Mouse (Mus musculus) MEL (cell line): ENCODE results near the gene Olfr1428. TPM values are rescaled to one million over a fixed set of nuclear protein-coding genes. Genes with fewer than 3 reads are reported as not detected.

Experiments used
- DNase-seq: peaks from one replicate; pipeline ENCODE4 v3.0.0; 2011; ENCODE audit warnings: low read depth, low spot score
- H3K27ac ChIP-seq: 2 replicates; pipeline ENCODE4 v1.5.1; 2012; ENCODE audit warnings: low read depth, mild to moderate bottlenecking, control low read depth, low read length, moderate library complexity; ENCODE audit not compliant: control insufficient read depth
- H3K27me3 ChIP-seq, 2 experiments: fragments of 150-350 bp in 1 of 2; sonication (generic) in 1 of 2; 2 replicates each; pipeline ENCODE4 v1.6.1; 2012; ENCODE audit warnings: low read length in 2 of 2, mild to moderate bottlenecking in 2 of 2, improper control_type of control experiment in 1 of 2, moderate library complexity in 1 of 2; ENCODE audit not compliant: insufficient read depth in 2 of 2, control insufficient read depth in 1 of 2
- H3K36me3 ChIP-seq, 2 experiments: 2 replicates each; pipeline ENCODE4 v1.6.1; 2012 to 2014; ENCODE audit warnings: low read length in 2 of 2, improper control_type of control experiment in 1 of 2, inconsistent platforms in 1 of 2, mild to moderate bottlenecking in 1 of 2; ENCODE audit not compliant: insufficient read depth in 2 of 2, control insufficient read depth in 1 of 2
- H3K4me1 ChIP-seq, 2 experiments: fragments of 150-350 bp in 1 of 2; sonication (generic) in 1 of 2; 2 replicates each; pipeline ENCODE4 v1.6.1; 2012; ENCODE audit warnings: low read length in 2 of 2, improper control_type of control experiment in 1 of 2, mild to moderate bottlenecking in 1 of 2; ENCODE audit not compliant: insufficient read depth in 2 of 2, control insufficient read depth in 1 of 2
- H3K4me3 ChIP-seq, 2 experiments: fragments of 150-350 bp in 1 of 2; sonication (generic) in 1 of 2; 2 replicates each; pipeline ENCODE4 v1.5.1; 2012; ENCODE audit warnings: low read depth in 2 of 2, low read length in 2 of 2, mild to moderate bottlenecking in 2 of 2, moderate library complexity in 2 of 2, control low read depth in 1 of 2, improper control_type of control experiment in 1 of 2; ENCODE audit not compliant: control insufficient read depth in 1 of 2, insufficient read depth in 1 of 2
- H3K79me2 ChIP-seq: 2 replicates; pipeline ENCODE4 v1.6.1; 2012; ENCODE audit warnings: mild to moderate bottlenecking, low read length, moderate library complexity; ENCODE audit not compliant: control insufficient read depth, poor library complexity, insufficient read depth
- H3K9ac ChIP-seq: 2 replicates; pipeline ENCODE4 v1.6.1; 2012; ENCODE audit warnings: low read depth, mild to moderate bottlenecking, control low read depth, low read length, moderate library complexity; ENCODE audit not compliant: control insufficient read depth, poor library complexity, severe bottlenecking
- H3K9me3 ChIP-seq: fragments of 150-350 bp; sonication (generic); replicated peaks from 2 replicates; pipeline ENCODE4 v1.6.1; 2012; ENCODE audit warnings: mild to moderate bottlenecking, low read length, improper control_type of control experiment, moderate library complexity; ENCODE audit not compliant: insufficient read depth
- CHD1 ChIP-seq: IDR thresholded peaks from 2 replicates; pipeline ENCODE4 v1.6.1; 2012; ENCODE audit warnings: low read depth, mild to moderate bottlenecking, inconsistent platforms, low read length, improper control_type of control experiment
- CHD2 ChIP-seq: IDR thresholded peaks from 2 replicates; pipeline ENCODE4 v1.6.1; 2011; ENCODE audit warnings: low read length, improper control_type of control experiment
- CTCF ChIP-seq, 3 experiments: IDR thresholded peaks in 2 of 3; conservative IDR thresholded peaks in 1 of 3; 2 replicates each; pipeline ENCODE4 v1.5.1; 2011 to 2012; ENCODE audit warnings: low read length in 3 of 3, low read depth in 2 of 3, mild to moderate bottlenecking in 2 of 3, improper control_type of control experiment in 1 of 3, inconsistent platforms in 1 of 3, mixed read lengths in 1 of 3, moderate library complexity in 1 of 3; ENCODE audit not compliant: control insufficient read depth in 1 of 3, insufficient read depth in 1 of 3, poor library complexity in 1 of 3, severe bottlenecking in 1 of 3
- E2F4 ChIP-seq: IDR thresholded peaks from 2 replicates; pipeline ENCODE4 v1.6.1; 2011; ENCODE audit warnings: low read depth, low read length, improper control_type of control experiment, borderline replicate concordance
- ELF1 ChIP-seq: IDR thresholded peaks from 2 replicates; pipeline ENCODE4 v1.6.1; 2014; ENCODE audit warnings: low read depth, mild to moderate bottlenecking, inconsistent platforms, low read length, improper control_type of control experiment, moderate library complexity
- ETS1 ChIP-seq: IDR thresholded peaks from 2 replicates; pipeline ENCODE4 v1.6.1; 2012; ENCODE audit warnings: low read depth, mild to moderate bottlenecking, inconsistent platforms, low read length, improper control_type of control experiment, moderate library complexity
- GATA1 ChIP-seq: IDR thresholded peaks from 2 replicates; pipeline ENCODE4 v1.6.1; 2011; ENCODE audit warnings: low read depth, low read length, improper control_type of control experiment
- HCFC1 ChIP-seq: IDR thresholded peaks from 2 replicates; pipeline ENCODE4 v1.6.1; 2012; ENCODE audit warnings: low read depth, mild to moderate bottlenecking, inconsistent platforms, low read length, improper control_type of control experiment, moderate library complexity
- JUND ChIP-seq: IDR thresholded peaks from 2 replicates; pipeline ENCODE4 v1.6.1; 2011; ENCODE audit warnings: low read depth, mild to moderate bottlenecking, improper control_type of control experiment, low read length
- KAT2A ChIP-seq: conservative IDR thresholded peaks from 2 replicates; pipeline ENCODE4 v1.6.1; 2012; ENCODE audit warnings: low read depth, low read length, improper control_type of control experiment, inconsistent platforms
- MAX ChIP-seq: IDR thresholded peaks from 2 replicates; pipeline ENCODE4 v1.6.1; 2011; ENCODE audit warnings: low read length, improper control_type of control experiment
- MEF2A ChIP-seq: IDR thresholded peaks from 2 replicates; pipeline ENCODE4 v1.6.1; 2014; ENCODE audit warnings: low read depth, mild to moderate bottlenecking, inconsistent platforms, low read length, improper control_type of control experiment; ENCODE audit not compliant: poor library complexity, insufficient replicate concordance, severe bottlenecking; ENCODE audit errors: extremely low read depth
- MXI1 ChIP-seq: IDR thresholded peaks from 2 replicates; pipeline ENCODE4 v1.6.1; 2011; ENCODE audit warnings: mild to moderate bottlenecking, low read depth, low read length, improper control_type of control experiment
- MYB ChIP-seq: IDR thresholded peaks from 2 replicates; pipeline ENCODE4 v1.6.1; 2011; ENCODE audit warnings: mild to moderate bottlenecking, low read depth, low read length, improper control_type of control experiment
- NRF1 ChIP-seq: IDR thresholded peaks from 2 replicates; pipeline ENCODE4 v1.6.1; 2014; ENCODE audit warnings: low read depth, mild to moderate bottlenecking, inconsistent platforms, low read length, improper control_type of control experiment, moderate library complexity; ENCODE audit not compliant: poor library complexity, insufficient read depth, severe bottlenecking
- POLR2A ChIP-seq, 2 experiments: IDR thresholded peaks; 2 replicates each; pipeline ENCODE4 v1.6.1; 2011 to 2012; ENCODE audit warnings: low read length in 2 of 2, mild to moderate bottlenecking in 2 of 2, control low read depth in 1 of 2, improper control_type of control experiment in 1 of 2, low read depth in 1 of 2, moderate library complexity in 1 of 2; ENCODE audit not compliant: control insufficient read depth in 1 of 2, insufficient read depth in 1 of 2, poor library complexity in 1 of 2
- POLR2AphosphoS2 ChIP-seq: IDR thresholded peaks from 2 replicates; pipeline ENCODE4 v1.6.1; 2011; ENCODE audit warnings: low read length, improper control_type of control experiment
- POLR2AphosphoS5 ChIP-seq: IDR thresholded peaks from 2 replicates; pipeline ENCODE4 v1.6.1; 2012; ENCODE audit warnings: low read depth, borderline replicate concordance, mild to moderate bottlenecking, inconsistent platforms, low read length, moderate library complexity, mixed read lengths
- RAD21 ChIP-seq: IDR thresholded peaks from 2 replicates; pipeline ENCODE4 v1.6.1; 2011; ENCODE audit warnings: mild to moderate bottlenecking, low read depth, low read length, improper control_type of control experiment
- RCOR1 ChIP-seq: IDR thresholded peaks from 2 replicates; pipeline ENCODE4 v1.6.1; 2012; ENCODE audit warnings: low read depth, mild to moderate bottlenecking, inconsistent platforms, low read length, improper control_type of control experiment
- SIN3A ChIP-seq: IDR thresholded peaks from 2 replicates; pipeline ENCODE4 v1.6.1; 2012; ENCODE audit warnings: low read length, improper control_type of control experiment, inconsistent platforms
- TAL1 ChIP-seq: IDR thresholded peaks from 2 replicates; pipeline ENCODE4 v1.6.1; 2012; ENCODE audit warnings: mild to moderate bottlenecking, inconsistent platforms, low read length, moderate library complexity, mixed read lengths
- TCF12 ChIP-seq: IDR thresholded peaks from 2 replicates; pipeline ENCODE4 v1.6.1; 2014; ENCODE audit warnings: low read depth, mild to moderate bottlenecking, inconsistent platforms, low read length, improper control_type of control experiment, moderate library complexity
- USF1 ChIP-seq: IDR thresholded peaks from 2 replicates; pipeline ENCODE4 v1.6.1; 2014; ENCODE audit warnings: low read depth, mild to moderate bottlenecking, inconsistent platforms, low read length, improper control_type of control experiment, moderate library complexity
- USF2 ChIP-seq, 2 experiments: IDR thresholded peaks; 2 replicates each; pipeline ENCODE4 v1.6.1; 2011 to 2012; ENCODE audit warnings: improper control_type of control experiment in 2 of 2, low read length in 2 of 2, borderline replicate concordance in 1 of 2, inconsistent platforms in 1 of 2, low read depth in 1 of 2, mild to moderate bottlenecking in 1 of 2; ENCODE audit not compliant: insufficient read depth in 1 of 2
- ZMIZ1 ChIP-seq: IDR thresholded peaks from 2 replicates; pipeline ENCODE4 v1.6.1; 2012; ENCODE audit warnings: low read depth, mild to moderate bottlenecking, inconsistent platforms, low read length, improper control_type of control experiment, moderate library complexity
- polyA plus RNA-seq, 2 experiments: library from polyadenylated mRNA; stranded (reverse) in 1 of 2; unstranded in 1 of 2; fragments of >175 nt in 1 of 2; fragments of >200 nt in 1 of 2; gene quantifications; 2 replicates each; pipeline versions ENCODE4 v1.2.1 to v1.2.4; 2012; ENCODE audit warnings: low replicate concordance in 2 of 2, low read depth in 1 of 2; ENCODE audit not compliant: insufficient read length in 2 of 2, insufficient read depth in 1 of 2, missing spikeins in 1 of 2
- total RNA-seq: library from RNA; depleted of rRNA; stranded (reverse); fragments of 300-350 nt; gene quantifications from 2 replicates; pipeline ENCODE4 v1.2.3, GENCODE M21; 2012

The Olfr1428 gene
- total and polyA plus RNA-seq, 3 experiments: not detected

GRCm38 (mm10) chr19:12123103-12123502 is 7.4 kb upstream of the Olfr1428 start, which contains the start of gene Olfr76:
Olfr76 (minus strand) TSS chr19:12123203.
- TF ChIP-seq USF2 (IDR thresholded peaks at IDR 0.05; ENCODE audit: borderline replicate concordance in 1 of 2, insufficient read depth in 1 of 2, low read depth in 1 of 2, low read length in 2 of 2): no peak
- no peak for TF ChIP-seq ELF1
- TF ChIP-seq POLR2AphosphoS5: no peak
- no peak for TF ChIP-seq CHD1
- no peak for TF ChIP-seq CHD2
- TF ChIP-seq POLR2AphosphoS2: no peak
- no peak for TF ChIP-seq RCOR1
- TF ChIP-seq TAL1: no peak
- no peak for TF ChIP-seq MYB
- no peak for TF ChIP-seq ZMIZ1
- no peak for TF ChIP-seq MAX
- TF ChIP-seq NRF1: no peak
- no peak for TF ChIP-seq SIN3A
- no peak for TF ChIP-seq HCFC1
- no peak for TF ChIP-seq MEF2A
- no peak for TF ChIP-seq E2F4
- no peak for TF ChIP-seq RAD21
- no peak for TF ChIP-seq ETS1
- TF ChIP-seq KAT2A: no peak
- no peak for TF ChIP-seq JUND
- TF ChIP-seq, all 39 proteins: peak for 0
- Histone ChIP-seq H3K27me3 (no peaks in the 10 kb centered on the region), H3K79me2 (no peaks in the 10 kb centered on the region), H3K27ac (no peak within 1 kb of the TSS), H3K4me3 (no peak within 1 kb of the TSS), H3K9ac (no peak within 1 kb of the TSS), H3K36me3 (no peaks in the 10 kb centered on the region), H3K4me1 (no peaks in the 10 kb centered on the region), H3K9me3 (no peaks in the 10 kb centered on the region)
- DNase-seq: no peak

- TF ChIP-seq POLR2AphosphoS2 (no peak), SIN3A (no peak), POLR2AphosphoS5 (no peak), USF1 (no peak), RCOR1 (no peak), TCF12 (no peak), MXI1 (no peak), GATA1 (no peak), E2F4 (no peak), CHD1 (no peak), CTCF (IDR thresholded peaks at IDR 0.05 in 2 of 3, conservative IDR thresholded peaks at IDR 0.05 in 1 of 3; ENCODE audit: control insufficient read depth in 1 of 3, insufficient read depth in 1 of 3, low read depth in 2 of 3, low read length in 3 of 3, poor library complexity in 1 of 3, severe bottlenecking in 1 of 3) (no peak), ETS1 (no peak), RAD21 (no peak), POLR2A (IDR thresholded peaks at IDR 0.05; ENCODE audit: control insufficient read depth in 1 of 2, insufficient read depth in 1 of 2, low read depth in 1 of 2, low read length in 2 of 2, poor library complexity in 1 of 2) (no peak), MAX (no peak)
- Histone ChIP-seq H3K36me3 (no peaks in the 10 kb centered on the region), H3K79me2 (no peaks in the 10 kb centered on the region), H3K27ac (no peak overlapping the region), H3K4me1 (no peaks in the 10 kb centered on the region), H3K27me3 (no peaks in the 10 kb centered on the region), H3K4me3 (no peak overlapping the region), H3K9ac (no peak overlapping the region), H3K9me3 (no peaks in the 10 kb centered on the region)
- DNase-seq: no peak
These were observed 767 bp upstream of the Olfr1428 start for GRCm38 (mm10) chr19:12116464-12116863.
